Mouse (Mus musculus) erythroblast, embryonic 14.5 days (primary cell): ENCODE measurements around the gene Olfr1373. TPM values are rescaled to one million over a fixed set of nuclear protein-coding genes. Genes with fewer than 3 reads are reported as not detected.

Experiments used
- H3K27me3 ChIP-seq: 2 replicates; pipeline ENCODE4 v1.6.1; 2012; ENCODE audit warnings: inconsistent platforms; ENCODE audit not compliant: control insufficient read depth
- H3K36me3 ChIP-seq: 2 replicates; pipeline ENCODE4 v1.6.1; 2012; ENCODE audit warnings: mild to moderate bottlenecking, inconsistent platforms; ENCODE audit not compliant: control insufficient read depth
- H3K4me1 ChIP-seq: 2 replicates; pipeline ENCODE4 v1.6.1; 2012; ENCODE audit warnings: inconsistent platforms; ENCODE audit not compliant: control insufficient read depth
- H3K4me3 ChIP-seq: replicated peaks from 2 replicates; pipeline ENCODE3; 2012; ENCODE audit warnings: moderate library complexity, mild to moderate bottlenecking, inconsistent platforms
- H3K9me3 ChIP-seq: 2 replicates; pipeline ENCODE4 v1.6.1; 2012; ENCODE audit warnings: low read length, inconsistent platforms, mixed read lengths; ENCODE audit not compliant: control insufficient read depth
- GATA1 ChIP-seq: IDR thresholded peaks from 2 replicates; pipeline ENCODE4 v1.6.1; 2012; ENCODE audit warnings: low read length, inconsistent platforms, mixed read lengths
- TAL1 ChIP-seq: IDR thresholded peaks from 3 replicates; pipeline ENCODE4 v1.6.1; 2012; ENCODE audit warnings: low read length, inconsistent platforms, mixed read lengths
- polyA plus RNA-seq: library from polyadenylated mRNA; stranded (reverse); fragments of >175 nt; gene quantifications from 2 replicates; pipeline ENCODE4 v1.2.3, GENCODE M21; 2012

Olfr1373 gene
- polyA plus RNA-seq, 1 experiment: not detected

DNA sequence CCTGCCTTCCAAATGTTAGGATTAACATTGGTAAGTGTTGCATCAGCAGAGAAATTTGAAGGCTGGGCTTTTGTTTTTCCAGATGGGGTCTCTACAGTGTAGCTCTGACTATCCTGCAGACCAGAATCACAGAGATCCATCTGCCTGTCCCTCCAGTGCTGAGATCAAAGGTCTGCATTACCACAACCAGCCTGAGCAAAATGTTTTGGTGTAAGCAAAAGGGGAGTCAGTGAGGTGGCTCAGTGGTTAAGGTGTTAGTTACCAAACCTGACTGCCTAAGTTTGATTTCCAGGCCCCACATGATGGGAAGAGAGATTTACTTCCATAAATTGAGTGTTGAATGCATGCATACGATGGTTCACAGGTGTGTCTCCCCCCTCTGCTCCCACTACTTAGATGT lies 35.9 kb downstream of the Olfr1373 start:
- Histone ChIP-seq H3K4me1 (peaks cover 44% of the 10 kb centered on the region), H3K27me3 (no peaks in the 10 kb centered on the region), H3K9me3 (no peaks in the 10 kb centered on the region), H3K36me3 (peaks cover 46% of the 10 kb centered on the region), H3K4me3 (no peak overlapping the region)
- no peak for TF ChIP-seq TAL1
- TF ChIP-seq GATA1: no peak

GRCm38 (mm10) chr11:52108796-52109195 lies 36.5 kb downstream of the Olfr1373 start:
- no peak overlapping the region for H3K4me3 ChIP-seq
- H3K4me1 ChIP-seq: peaks cover 41% of the 10 kb centered on the region
- no peaks in the 10 kb centered on the region for H3K27me3 ChIP-seq
- no peak for TF ChIP-seq GATA1
- no peak for TF ChIP-seq TAL1
- peaks cover 43% of the 10 kb centered on the region for H3K36me3 ChIP-seq
- no peaks in the 10 kb centered on the region for H3K9me3 ChIP-seq

- H3K27me3 ChIP-seq: no peaks in the 10 kb centered on the region
- TF ChIP-seq TAL1 (no peak), GATA1 (no peak)
- peaks cover 38% of the 10 kb centered on the region for H3K36me3 ChIP-seq
- peaks cover 49% of the 10 kb centered on the region for H3K4me1 ChIP-seq
- no peak overlapping the region for H3K4me3 ChIP-seq
- no peaks in the 10 kb centered on the region for H3K9me3 ChIP-seq
Observed at GRCm38 (mm10) chr11:52106438-52106837, 38.9 kb downstream of the Olfr1373 start.

DNA sequence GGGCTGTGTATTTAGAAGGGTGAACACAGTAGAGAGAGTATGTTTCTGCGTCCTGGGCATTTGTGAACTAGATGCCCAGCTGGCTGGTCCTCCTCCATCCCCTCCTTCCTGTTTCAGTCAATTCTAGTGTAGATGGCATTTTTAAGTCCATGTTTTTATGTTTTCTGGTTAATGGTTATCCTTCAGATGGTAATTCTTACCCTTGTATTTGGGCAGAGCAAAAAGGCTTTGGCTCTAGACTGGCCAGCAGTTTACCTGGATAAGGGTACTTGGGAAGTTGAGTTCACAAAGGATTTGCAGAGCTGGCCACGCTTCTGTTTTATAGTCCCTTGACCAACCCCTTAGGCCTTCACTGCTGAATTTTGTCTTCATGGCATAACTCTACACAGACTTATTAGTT lies 39.3 kb downstream of the Olfr1373 start:
- H3K36me3 ChIP-seq: peaks cover 41% of the 10 kb centered on the region
- H3K4me1 ChIP-seq: peaks cover 51% of the 10 kb centered on the region
- H3K27me3 ChIP-seq: no peaks in the 10 kb centered on the region
- H3K4me3 ChIP-seq: no peak overlapping the region
- H3K9me3 ChIP-seq: no peaks in the 10 kb centered on the region
- TF ChIP-seq GATA1 (no peak), TAL1 (no peak)

DNA sequence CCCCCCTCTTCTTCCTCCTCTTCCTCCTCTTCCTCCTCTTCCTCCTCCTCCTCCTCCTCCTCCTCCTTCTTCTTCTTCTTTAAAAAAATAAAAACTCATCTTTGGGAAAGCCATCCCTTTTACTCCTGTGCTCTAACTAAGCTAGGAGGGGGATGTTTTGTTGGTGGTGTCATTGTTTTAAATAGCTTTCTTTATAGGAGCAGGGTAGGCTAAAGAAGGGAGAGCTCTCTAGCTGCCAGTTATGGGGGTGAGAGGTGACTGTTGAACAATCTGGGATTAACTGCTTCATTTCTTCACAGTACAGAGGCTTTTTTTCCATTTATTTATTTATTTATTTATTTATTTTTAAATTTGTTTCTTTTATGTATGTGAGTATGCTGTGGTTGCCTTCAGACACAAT lies 39.8 kb downstream of the Olfr1373 start:
- Histone ChIP-seq H3K36me3 (peaks cover 46% of the 10 kb centered on the region), H3K27me3 (no peaks in the 10 kb centered on the region), H3K4me1 (peaks cover 55% of the 10 kb centered on the region), H3K4me3 (no peak overlapping the region), H3K9me3 (no peaks in the 10 kb centered on the region)
- TF ChIP-seq TAL1: no peak

- Histone ChIP-seq H3K36me3 (peaks cover 37% of the 10 kb centered on the region), H3K4me3 (no peak overlapping the region), H3K9me3 (no peaks in the 10 kb centered on the region), H3K4me1 (peaks cover 55% of the 10 kb centered on the region), H3K27me3 (no peaks in the 10 kb centered on the region)
- TF ChIP-seq TAL1 (no peak), GATA1 (no peak)
Observed at GRCm38 (mm10) chr11:52102977-52103376, 42.4 kb downstream of the Olfr1373 start.

DNA sequence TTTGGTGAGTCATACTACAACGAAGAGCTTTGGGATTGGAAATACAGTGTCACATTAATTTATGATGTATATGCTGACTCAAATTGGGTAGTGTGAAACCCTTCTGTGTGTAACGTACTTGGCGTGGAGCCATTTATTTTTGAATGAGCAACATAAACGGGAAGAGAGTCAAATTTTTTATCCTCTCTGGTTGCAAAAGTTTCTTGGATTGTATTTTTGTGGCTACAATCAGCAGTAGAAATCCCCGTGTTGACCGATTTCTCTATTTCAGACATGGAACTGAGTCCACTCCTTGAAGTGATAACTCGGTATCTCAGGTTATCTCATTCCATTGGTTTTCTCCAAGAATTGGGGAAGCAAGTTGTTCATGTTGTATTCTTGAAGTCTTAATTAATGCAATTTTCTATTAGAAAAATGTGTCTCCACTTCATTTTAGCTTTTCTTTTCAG lies 45.5 kb downstream of the Olfr1373 start:
- peaks cover 31% of the 10 kb centered on the region for H3K36me3 ChIP-seq
- no peaks in the 10 kb centered on the region for H3K27me3 ChIP-seq
- H3K4me3 ChIP-seq: peak overlapping the region; percentile 100
- H3K4me1 ChIP-seq: peaks cover 55% of the 10 kb centered on the region
- TF ChIP-seq TAL1: no peak
- TF ChIP-seq GATA1: no peak; the same call in 1 of the 2 replicates
- H3K9me3 ChIP-seq: no peaks in the 10 kb centered on the region

GRCm38 (mm10) chr11:52099031-52099761 lies 46.1 kb downstream of the Olfr1373 start:
- no peaks in the 10 kb centered on the region for H3K9me3 ChIP-seq
- H3K4me1 ChIP-seq: peaks cover 51% of the 10 kb centered on the region
- peaks cover 29% of the 10 kb centered on the region for H3K36me3 ChIP-seq
- peak overlapping the region; percentile 100 for H3K4me3 ChIP-seq
- no peaks in the 10 kb centered on the region for H3K27me3 ChIP-seq
- TF ChIP-seq TAL1 (no peak), GATA1 (no peak)

DNA sequence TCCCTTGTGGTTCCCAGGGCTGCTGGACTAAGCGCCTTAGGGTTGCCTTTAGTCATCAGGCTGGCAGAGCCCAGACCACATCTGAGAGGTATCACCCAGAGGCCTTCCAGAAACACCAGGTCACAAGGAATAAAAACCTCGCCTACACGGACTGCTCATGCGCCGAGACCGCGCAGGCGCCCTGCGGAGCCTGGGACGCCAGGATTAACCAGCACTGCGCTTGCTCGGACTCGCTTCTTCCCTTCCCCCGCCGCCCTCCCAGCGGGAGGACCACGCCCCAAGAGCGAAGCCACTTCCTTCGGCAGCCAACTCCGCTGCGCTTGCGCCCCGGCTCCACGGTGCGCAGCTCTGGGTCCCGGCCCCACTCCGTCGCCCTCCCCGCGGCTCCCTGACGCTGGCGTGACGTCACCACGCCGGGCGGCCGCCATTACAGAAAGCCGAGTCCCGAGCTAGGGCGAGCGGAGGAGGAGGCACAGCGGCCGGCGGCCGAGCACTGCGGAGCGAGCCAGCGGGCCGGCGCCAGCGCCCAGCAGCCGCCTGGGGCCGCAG lies 46.9 kb downstream of the Olfr1373 start, which contains the start of gene Ppp2ca:
TSS of gene Ppp2ca (plus strand) at position 284 of the 549 bp plus-strand sequence.
- Histone ChIP-seq H3K4me1 (peaks cover 50% of the 10 kb centered on the region), H3K4me3 (peak within 1 kb of the TSS; percentile 100), H3K9me3 (no peaks in the 10 kb centered on the region), H3K36me3 (peaks cover 28% of the 10 kb centered on the region), H3K27me3 (no peaks in the 10 kb centered on the region)
- TF ChIP-seq TAL1 (no peak), GATA1 (no peak)
